Mouse (Mus musculus): ENCODE results near the gene Cep295. TPM values are rescaled to one million over a fixed set of nuclear protein-coding genes. Genes with fewer than 3 reads are reported as not detected.

Gene Cep295
- polyA plus RNA-seq (2014; fragmentation: Illumina TruSeq; extraction: RNeasy Lipid Tissue Mini Kit (QIAGEN cat#74804); ENCODE audit: low read depth, low replicate concordance) = 38.7 TPM

DNA sequence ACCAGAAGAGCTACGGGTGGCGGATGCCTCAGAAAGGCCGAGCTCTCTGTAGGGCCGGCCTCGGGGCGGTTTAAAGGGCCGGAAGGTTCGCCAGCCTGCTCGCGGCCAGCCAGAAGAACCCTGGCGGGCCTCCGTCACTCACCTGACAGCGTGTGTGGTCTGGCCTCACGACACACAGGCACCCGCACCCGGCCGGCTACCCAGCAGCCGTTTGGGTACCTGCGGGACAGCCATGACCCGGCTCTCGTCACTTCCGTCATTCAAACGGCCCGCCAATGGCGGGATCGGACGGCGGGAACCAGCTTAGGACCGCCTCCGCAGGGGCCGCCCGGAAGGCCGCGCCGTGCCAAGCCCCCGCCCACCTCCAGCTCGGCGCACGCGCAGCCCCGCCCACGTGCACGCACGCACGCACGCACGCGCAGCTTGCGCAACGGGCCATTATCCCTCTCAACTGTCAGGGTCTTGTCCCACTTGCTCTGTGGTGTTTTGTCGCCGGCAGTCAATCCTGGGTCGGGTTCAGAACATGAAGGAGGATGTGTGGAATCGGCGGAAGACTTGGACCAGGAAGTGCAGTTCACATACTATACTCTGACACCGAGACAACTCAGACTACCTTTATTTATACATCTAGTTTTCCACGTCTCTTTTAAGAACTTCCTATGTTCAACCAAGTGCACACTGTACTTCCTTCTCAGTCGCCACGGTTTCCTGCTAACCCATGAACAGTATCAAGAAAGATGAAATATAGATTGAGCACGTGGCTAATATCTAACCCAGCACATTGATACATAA lies at the start of gene Cep295:
Gene Cep295, minus strand, starts transcription at position 305 of the 792 bp plus-strand sequence.

GRCm38 (mm10) chr9:15306398-15307119 lies 51.0 kb downstream of the Cep295 start, which contains the start of gene 4931406C07Rik:
4931406C07Rik (minus strand) TSS chr9:15306448.

DNA sequence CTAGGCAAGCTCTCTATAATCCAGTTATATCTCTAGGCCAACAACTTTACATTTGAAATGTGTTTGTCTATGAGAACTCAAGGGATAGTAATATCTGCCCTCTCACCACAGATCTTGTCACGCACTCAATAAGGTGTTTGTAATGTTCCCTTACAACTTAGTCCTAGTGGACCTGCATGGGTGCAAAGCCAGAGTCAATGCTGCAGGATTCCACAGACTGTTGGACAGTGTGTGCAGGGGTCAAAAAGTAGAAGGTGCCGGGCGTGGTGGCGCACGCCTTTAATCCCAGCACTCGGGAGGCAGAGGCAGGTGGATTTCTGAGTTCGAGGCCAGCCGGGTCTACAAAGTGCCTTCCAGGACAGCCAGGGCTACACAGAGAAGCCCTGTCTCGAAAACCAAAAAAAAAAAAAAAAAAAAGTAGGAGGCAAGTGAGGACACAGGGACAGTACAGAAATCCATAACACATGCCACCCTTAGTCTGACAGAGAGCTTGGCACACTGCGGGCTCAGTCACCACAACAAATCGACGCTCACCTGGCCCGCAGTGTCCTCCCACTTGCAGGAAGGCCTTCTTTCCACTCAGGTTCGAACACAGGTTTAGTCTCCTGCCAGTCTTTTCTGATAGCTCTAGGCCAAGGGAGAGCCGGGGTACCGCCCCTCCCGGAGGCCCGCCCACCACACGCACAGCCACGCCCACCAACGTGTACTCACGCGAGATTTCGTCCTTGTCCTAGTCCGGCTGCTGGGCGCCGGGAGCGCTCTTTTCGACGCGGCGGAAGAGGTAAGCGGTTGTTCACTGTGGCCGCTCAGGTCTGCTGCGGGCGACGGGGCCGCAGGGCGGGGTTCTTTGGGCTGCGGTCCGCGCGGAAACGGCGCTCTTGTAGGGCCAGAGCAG lies 51.8 kb downstream of the Cep295 start, which contains the start of gene Taf1d:
Gene Taf1d, plus strand, starts transcription at position 712 of the 895 bp plus-strand sequence.

GRCm38 (mm10) chr9:15279649-15280490 lies 77.7 kb downstream of the Cep295 start, which contains the start of gene Med17:
Med17 (minus strand) TSS chr9:15279931.

Other genes starting within 250 kb of the Cep295 start
- gene Hephl1, start 245.7 kb downstream of the Cep295 start, polyA plus RNA-seq (2014; fragmentation: Illumina TruSeq; extraction: RNeasy Lipid Tissue Mini Kit (QIAGEN cat#74804); ENCODE audit: low read depth, low replicate concordance) = not detected
- gene Vstm5, start 118.7 kb downstream of the Cep295 start, polyA plus RNA-seq (2014; fragmentation: Illumina TruSeq; extraction: RNeasy Lipid Tissue Mini Kit (QIAGEN cat#74804); ENCODE audit: low read depth, low replicate concordance) = 8.5 TPM
- 49.2 TPM for gene Med17, start 77.9 kb downstream of the Cep295 start, polyA plus RNA-seq (2014; fragmentation: Illumina TruSeq; extraction: RNeasy Lipid Tissue Mini Kit (QIAGEN cat#74804); ENCODE audit: low read depth, low replicate concordance)
- gene Taf1d, start 51.6 kb downstream of the Cep295 start, polyA plus RNA-seq (2014; fragmentation: Illumina TruSeq; extraction: RNeasy Lipid Tissue Mini Kit (QIAGEN cat#74804); ENCODE audit: low read depth, low replicate concordance) = 342 TPM
- gene 4931406C07Rik, start 51.3 kb downstream of the Cep295 start, polyA plus RNA-seq (2014; fragmentation: Illumina TruSeq; extraction: RNeasy Lipid Tissue Mini Kit (QIAGEN cat#74804); ENCODE audit: low read depth, low replicate concordance) = 343 TPM
- gene Smco4, start 135.6 kb upstream of the Cep295 start, polyA plus RNA-seq (2014; fragmentation: Illumina TruSeq; extraction: RNeasy Lipid Tissue Mini Kit (QIAGEN cat#74804); ENCODE audit: low read depth, low replicate concordance) = 6.3 TPM

All from sigmoid colon, adult 10 weeks (tissue).